Mouse (Mus musculus): Measurements from ENCODE around the gene Slk. TPM values are rescaled to one million over a fixed set of nuclear protein-coding genes. Genes with fewer than 3 reads are reported as not detected.

Gene Slk
- polyA plus RNA-seq, 1 experiment from 2014 or later, result 10.1 TPM

DNA sequence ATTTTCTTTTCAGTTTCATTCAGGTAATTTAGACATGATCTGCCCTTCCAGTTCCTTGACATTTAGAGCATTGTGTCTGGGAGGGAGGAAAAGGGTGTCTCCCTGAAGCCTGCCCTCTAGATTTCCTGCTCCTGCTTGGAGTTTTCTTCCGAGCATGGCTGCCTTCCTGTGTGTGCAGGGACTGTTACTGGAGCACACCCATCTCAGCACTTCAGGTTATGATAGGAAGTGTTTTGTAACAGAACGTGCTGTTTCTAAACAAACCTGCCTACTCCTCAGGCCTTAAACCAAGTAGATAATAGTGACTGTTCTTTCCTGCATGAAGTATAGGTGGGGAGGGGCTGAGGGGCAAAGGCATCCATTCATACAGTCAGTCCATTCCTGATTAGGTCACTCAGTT lies 64.4 kb downstream of the Slk start:
- Histone ChIP-seq H3K27me3 (ENCODE audit: insufficient read depth, poor library complexity, severe bottlenecking) (no peaks in the 10 kb centered on the region), H3K9me3 (no peaks in the 10 kb centered on the region), H3K36me3 (peaks cover 61% of the 10 kb centered on the region), H3K27ac (peak overlapping the region; percentile 36; the same call in 1 of the 2 replicates), H3K4me3 (no peak overlapping the region), H3K4me1 (peaks cover 9% of the 10 kb centered on the region; the same call in 1 of the 2 replicates)
- DNase-seq (ENCODE audit: low spot score), result no peak
- WGBS, result 37% methylated on average over 2 of the region's 2 CpGs

GRCm38 (mm10) chr19:47645583-47645982 lies 66.1 kb downstream of the Slk start:
- Histone ChIP-seq H3K27me3 (ENCODE audit: insufficient read depth, poor library complexity, severe bottlenecking) (no peaks in the 10 kb centered on the region), H3K4me3 (no peak overlapping the region), H3K4me1 (peaks cover 13% of the 10 kb centered on the region), H3K27ac (0 out of 2 replicates have a peak overlapping the region, but pooled peaks have one; percentile 16), H3K36me3 (peaks cover 47% of the 10 kb centered on the region), H3K9me3 (no peaks in the 10 kb centered on the region)
- WGBS, result 53% methylated on average over 6 of the region's 6 CpGs
- DNase-seq (ENCODE audit: low spot score), result no peak

DNA sequence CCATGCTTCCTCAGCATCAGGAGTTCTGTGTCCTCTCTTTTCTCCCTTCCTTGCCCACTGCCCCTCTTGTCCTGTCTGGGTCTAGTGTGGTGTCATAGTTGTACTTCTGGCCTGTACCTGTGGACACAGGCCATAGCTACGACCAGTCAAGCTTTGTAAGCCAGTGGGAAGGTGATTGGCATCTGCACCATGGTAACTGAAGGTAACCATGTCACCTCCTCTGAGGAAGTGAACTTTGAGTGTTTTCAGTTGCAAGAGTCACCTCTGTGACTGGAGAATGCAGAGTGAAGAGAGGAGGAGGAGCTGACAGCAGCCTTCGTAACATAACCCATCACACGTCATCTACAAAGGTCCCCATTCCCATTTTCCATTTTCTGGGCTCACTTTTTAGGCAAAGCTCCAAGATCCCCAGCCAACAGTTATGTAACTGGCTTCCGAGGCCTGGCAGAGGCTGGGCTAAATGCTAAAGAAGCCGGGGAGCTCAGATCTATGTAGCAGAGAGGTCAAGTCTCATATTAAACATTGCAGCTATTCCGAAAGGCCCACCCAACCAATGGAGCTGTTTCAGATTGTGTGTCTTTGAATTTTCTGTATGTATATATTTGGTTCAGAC lies 67.1 kb downstream of the Slk start:
- Histone ChIP-seq H3K27me3 (ENCODE audit: insufficient read depth, poor library complexity, severe bottlenecking) (no peaks in the 10 kb centered on the region), H3K36me3 (peaks cover 37% of the 10 kb centered on the region), H3K27ac (no peak overlapping the region), H3K9me3 (no peaks in the 10 kb centered on the region), H3K4me1 (peaks cover 21% of the 10 kb centered on the region), H3K4me3 (no peak overlapping the region)
- DNase-seq (ENCODE audit: low spot score), result no peak
- WGBS, result 86% methylated on average over 6 of the region's 6 CpGs

DNA sequence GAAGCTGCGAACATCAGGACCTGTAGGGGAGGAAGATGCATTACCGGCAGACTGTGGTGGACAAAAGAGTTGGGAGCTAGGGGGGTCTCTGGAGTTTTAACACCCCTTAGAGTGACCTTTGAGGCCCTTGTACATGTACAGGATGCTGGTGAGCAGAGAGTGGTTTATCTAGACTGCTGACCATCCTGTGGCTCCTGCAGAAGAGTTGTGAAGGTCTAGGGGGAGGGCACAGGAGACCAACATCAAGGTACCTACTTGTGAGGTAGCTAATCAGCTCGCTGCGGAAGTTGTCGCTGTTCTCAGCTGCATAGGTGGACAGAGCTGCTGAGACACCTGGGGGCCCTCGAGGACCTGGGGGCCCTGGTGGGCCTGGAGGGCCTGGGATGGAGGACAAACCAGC lies 69.6 kb downstream of the Slk start:
- H3K27me3 ChIP-seq (ENCODE audit: insufficient read depth, poor library complexity, severe bottlenecking), result no peaks in the 10 kb centered on the region
- no peaks in the 10 kb centered on the region for H3K9me3 ChIP-seq
- H3K4me1 ChIP-seq, result peaks cover 26% of the 10 kb centered on the region
- H3K4me3 ChIP-seq, result no peak overlapping the region
- H3K27ac ChIP-seq, result 0 out of 2 replicates have a peak overlapping the region, but pooled peaks have one; percentile 10
- H3K36me3 ChIP-seq, result peaks cover 22% of the 10 kb centered on the region
- DNase-seq (ENCODE audit: low spot score), result no peak
- WGBS, result 93% methylated on average over 6 of the region's 6 CpGs

- Histone ChIP-seq H3K4me1 (peaks cover 27% of the 10 kb centered on the region), H3K9me3 (no peaks in the 10 kb centered on the region), H3K4me3 (no peak overlapping the region), H3K27me3 (ENCODE audit: insufficient read depth, poor library complexity, severe bottlenecking) (no peaks in the 10 kb centered on the region), H3K36me3 (peaks cover 21% of the 10 kb centered on the region), H3K27ac (0 out of 2 replicates have a peak overlapping the region, but pooled peaks have one; percentile 10)
- DNase-seq (ENCODE audit: low spot score), result no peak
- WGBS, result 84% methylated on average over 16 of the region's 16 CpGs
Measured at GRCm38 (mm10) chr19:47650366-47651159, 71.1 kb downstream of the Slk start.

- Histone ChIP-seq H3K36me3 (peaks cover 21% of the 10 kb centered on the region), H3K9me3 (no peaks in the 10 kb centered on the region), H3K4me3 (no peak overlapping the region), H3K27ac (0 out of 2 replicates have a peak overlapping the region, but pooled peaks have one; percentile 10), H3K4me1 (peaks cover 31% of the 10 kb centered on the region), H3K27me3 (ENCODE audit: insufficient read depth, poor library complexity, severe bottlenecking) (no peaks in the 10 kb centered on the region)
- WGBS, result 79% methylated on average over 5 of the region's 5 CpGs
- DNase-seq (ENCODE audit: low spot score), result no peak
Measured at GRCm38 (mm10) chr19:47651160-47651480, 71.6 kb downstream of the Slk start.

GRCm38 (mm10) chr19:47652255-47652654 lies 72.8 kb downstream of the Slk start:
- no peak for DNase-seq (ENCODE audit: low spot score)
- Histone ChIP-seq H3K27me3 (ENCODE audit: insufficient read depth, poor library complexity, severe bottlenecking) (0 out of 2 replicates have a peak, but pooled peaks cover 3% of the 10 kb centered on the region), H3K4me3 (no peak overlapping the region), H3K27ac (no peak overlapping the region), H3K4me1 (peaks cover 33% of the 10 kb centered on the region), H3K9me3 (no peaks in the 10 kb centered on the region), H3K36me3 (peaks cover 15% of the 10 kb centered on the region; the same call in 1 of the 2 replicates)
- 65% methylated on average over 8 of the region's 8 CpGs for WGBS

DNA sequence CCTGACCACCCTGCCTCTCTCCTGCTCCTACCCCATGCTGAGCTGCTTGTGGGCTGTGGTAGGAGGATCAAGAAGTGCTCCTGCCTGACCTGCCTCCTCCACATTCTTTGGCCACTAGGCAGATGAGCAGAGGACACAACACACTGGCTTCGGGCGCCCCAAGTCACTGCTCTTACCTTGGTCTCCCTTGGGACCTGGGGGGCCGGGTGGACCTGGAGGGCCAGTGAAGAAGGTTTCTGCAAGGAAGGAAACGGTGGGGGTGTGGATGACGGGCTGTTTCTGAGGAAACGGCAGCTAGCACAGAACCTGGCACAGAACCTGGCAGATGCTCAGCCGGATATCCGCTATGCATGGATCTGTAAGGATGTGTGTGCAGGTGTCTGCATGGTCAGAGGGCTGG lies 73.7 kb downstream of the Slk start:
- WGBS, result 81% methylated on average over 8 of the region's 8 CpGs
- no peak overlapping the region for H3K27ac ChIP-seq
- peaks cover 33% of the 10 kb centered on the region for H3K4me1 ChIP-seq
- DNase-seq (ENCODE audit: low spot score), result no peak
- no peaks in the 10 kb centered on the region for H3K9me3 ChIP-seq
- peaks cover 7% of the 10 kb centered on the region; the same call in 1 of the 2 replicates for H3K36me3 ChIP-seq
- no peak overlapping the region for H3K4me3 ChIP-seq
- 0 out of 2 replicates have a peak, but pooled peaks cover 3% of the 10 kb centered on the region for H3K27me3 ChIP-seq (ENCODE audit: insufficient read depth, poor library complexity, severe bottlenecking)

DNA sequence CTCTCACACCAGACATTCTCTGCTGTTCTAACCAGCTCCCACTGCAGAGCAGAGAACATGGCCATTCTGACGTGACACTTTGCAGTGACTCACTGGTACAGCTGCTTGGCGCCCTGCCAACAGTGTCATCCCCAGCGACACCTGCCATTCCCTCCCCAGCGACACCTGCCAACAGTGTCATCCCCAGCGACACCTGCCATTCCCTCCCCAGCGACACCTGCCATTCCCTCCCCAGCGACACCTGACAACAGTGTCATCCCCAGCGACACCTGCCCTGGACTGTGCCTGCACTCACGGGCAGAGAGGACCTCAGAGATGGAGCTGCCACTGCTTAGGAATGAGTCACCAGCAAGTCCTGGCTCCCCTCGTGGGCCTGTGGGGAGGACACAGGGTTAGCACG lies 75.4 kb downstream of the Slk start:
- no peak for DNase-seq (ENCODE audit: low spot score)
- WGBS, result 62% methylated on average over 11 of the region's 11 CpGs
- no peak overlapping the region for H3K27ac ChIP-seq
- no peaks in the 10 kb centered on the region for H3K9me3 ChIP-seq
- peaks cover 42% of the 10 kb centered on the region for H3K4me1 ChIP-seq
- H3K36me3 ChIP-seq, result no peaks in the 10 kb centered on the region
- 0 out of 2 replicates have a peak, but pooled peaks cover 6% of the 10 kb centered on the region for H3K27me3 ChIP-seq (ENCODE audit: insufficient read depth, poor library complexity, severe bottlenecking)
- no peak overlapping the region for H3K4me3 ChIP-seq

DNA sequence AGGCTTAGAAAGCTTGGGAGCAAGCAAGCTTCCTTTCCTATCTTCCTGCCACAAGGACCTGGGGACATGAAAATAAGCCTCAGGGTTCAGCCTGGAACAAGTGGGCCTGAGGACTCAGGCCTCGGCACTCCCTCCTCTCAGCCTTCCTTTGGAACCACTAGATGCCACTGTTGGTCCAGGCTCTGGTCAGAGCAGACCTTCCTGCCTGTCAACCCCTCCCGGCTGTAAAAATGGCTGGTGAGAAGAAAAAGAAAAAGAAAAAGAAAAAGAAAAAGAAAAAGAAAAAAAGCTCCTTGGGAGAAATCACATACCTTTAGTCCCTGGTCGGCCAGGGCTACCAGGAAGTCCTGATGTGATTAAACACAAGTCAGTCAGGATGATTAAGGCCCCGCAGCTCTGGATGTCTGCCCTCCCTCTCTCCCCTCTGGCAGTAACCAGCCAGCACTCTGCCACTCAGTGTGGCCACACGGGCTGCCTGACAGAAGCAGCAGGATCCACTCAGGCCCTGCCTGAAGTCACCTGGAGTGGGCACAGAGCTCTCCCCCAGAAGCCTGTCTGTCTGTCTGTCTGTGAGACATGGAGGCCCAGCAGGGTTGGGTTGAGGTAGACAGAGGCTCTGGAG lies 79.5 kb downstream of the Slk start:
- Histone ChIP-seq H3K36me3 (no peaks in the 10 kb centered on the region), H3K9me3 (no peaks in the 10 kb centered on the region), H3K27ac (peak overlapping the region; percentile 83), H3K27me3 (ENCODE audit: insufficient read depth, poor library complexity, severe bottlenecking) (peaks cover 10% of the 10 kb centered on the region; the same call in 1 of the 2 replicates), H3K4me3 (no peak overlapping the region), H3K4me1 (peaks cover 27% of the 10 kb centered on the region)
- 14% methylated on average over 5 of the region's 5 CpGs for WGBS
- DNase-seq (ENCODE audit: low spot score), result peak; percentile 87

- DNase-seq (ENCODE audit: low spot score), result no peak
- no peaks in the 10 kb centered on the region for H3K36me3 ChIP-seq
- WGBS, result 85% methylated on average over 9 of the region's 9 CpGs
- no peaks in the 10 kb centered on the region for H3K9me3 ChIP-seq
- H3K4me3 ChIP-seq, result no peak overlapping the region
- H3K27ac ChIP-seq, result peak overlapping the region; percentile 83
- H3K4me1 ChIP-seq, result peaks cover 22% of the 10 kb centered on the region
- peaks cover 16% of the 10 kb centered on the region for H3K27me3 ChIP-seq (ENCODE audit: insufficient read depth, poor library complexity, severe bottlenecking)
Measured at GRCm38 (mm10) chr19:47659765-47660408, 80.4 kb downstream of the Slk start.

DNA sequence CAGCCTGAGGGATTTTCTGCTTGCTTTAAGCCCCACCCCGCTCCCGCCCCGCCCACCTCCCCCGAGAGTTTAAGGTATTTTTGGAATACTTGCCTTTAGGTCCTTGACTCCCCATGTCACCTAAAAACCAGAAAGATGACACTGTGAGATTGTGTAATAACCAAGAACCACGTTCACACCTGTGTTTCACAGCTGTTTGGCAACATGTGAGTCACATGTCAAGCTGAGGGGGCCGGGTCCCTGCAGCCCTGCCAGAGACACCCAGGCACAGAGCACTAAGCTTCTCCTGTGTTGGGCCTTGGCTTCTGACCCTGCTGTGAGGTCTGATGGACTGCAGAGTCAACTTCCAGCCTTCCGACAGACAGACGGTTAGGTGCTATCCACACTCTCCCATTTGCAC lies 88.1 kb downstream of the Slk start:
- no peak overlapping the region for H3K27ac ChIP-seq
- peaks cover 11% of the 10 kb centered on the region; the same call in 1 of the 2 replicates for H3K27me3 ChIP-seq (ENCODE audit: insufficient read depth, poor library complexity, severe bottlenecking)
- H3K4me3 ChIP-seq, result no peak overlapping the region
- no peak for DNase-seq (ENCODE audit: low spot score)
- no peaks in the 10 kb centered on the region for H3K36me3 ChIP-seq
- 54% methylated on average over 8 of the region's 8 CpGs for WGBS
- peaks cover 25% of the 10 kb centered on the region for H3K4me1 ChIP-seq
- no peaks in the 10 kb centered on the region for H3K9me3 ChIP-seq
